Mouse (Mus musculus) CD4-positive, CD25-positive, alpha-beta regulatory T cell, adult 2 months (primary cell): ENCODE data around the gene Ahcyl2.
A peak's percentile ranks its signal among the peaks of the same experiment; 100 is the strongest.
"Not testable (repeated sequence)": the region's sequence is repeated elsewhere in the genome, so short reads cannot be mapped to it uniquely, and the experiment has no call there.

Experiments
- DNase-seq: peaks from one replicate; pipeline ENCODE4 v3.0.0-alpha.2; 2012; ENCODE audit warnings: low read depth, low spot score

The Ahcyl2 gene

GRCm38 (mm10) chr6:29767813-29768660, at the start of gene Ahcyl2:
Ahcyl2 (plus strand) TSS chr6:29768011.
- peak; percentile 99 for DNase-seq

- peak; percentile 14 for DNase-seq
These were observed 48.9 kb upstream of the Ahcyl2 start for GRCm38 (mm10) chr6:29718894-29719329.

- DNase-seq, result no peak
These were observed 45.9 kb upstream of the Ahcyl2 start for GRCm38 (mm10) chr6:29721890-29722289.

- no peak for DNase-seq
These were observed 41.1 kb upstream of the Ahcyl2 start for GRCm38 (mm10) chr6:29726576-29727200.

- no peak for DNase-seq
These were observed 39.8 kb upstream of the Ahcyl2 start for GRCm38 (mm10) chr6:29728035-29728434.

- DNase-seq, result no peak
These were observed 38.3 kb upstream of the Ahcyl2 start for GRCm38 (mm10) chr6:29729491-29729890.

- peak; percentile 54 for DNase-seq
These were observed 32.5 kb upstream of the Ahcyl2 start, which contains the start of gene Smo for GRCm38 (mm10) chr6:29735336-29735688. Smo (plus strand) TSS chr6:29735503.

GRCm38 (mm10) chr6:29735689-29736451, 31.9 kb upstream of the Ahcyl2 start:
- peak; percentile 50 for DNase-seq

- peak; percentile 15 for DNase-seq
These were observed 31.0 kb upstream of the Ahcyl2 start for GRCm38 (mm10) chr6:29736610-29737458.

GRCm38 (mm10) chr6:29751466-29752152, 16.2 kb upstream of the Ahcyl2 start:
- DNase-seq, result no peak

GRCm38 (mm10) chr6:29753336-29753735, 14.5 kb upstream of the Ahcyl2 start:
- DNase-seq, result no peak

- no peak for DNase-seq
These were observed 11.8 kb upstream of the Ahcyl2 start for GRCm38 (mm10) chr6:29756001-29756400.

- no peak for DNase-seq
These were observed 11.3 kb upstream of the Ahcyl2 start for GRCm38 (mm10) chr6:29756476-29756875.

GRCm38 (mm10) chr6:29758417-29758816, 9.4 kb upstream of the Ahcyl2 start:
- peak; percentile 88 for DNase-seq

- no peak for DNase-seq
These were observed 8.7 kb upstream of the Ahcyl2 start for GRCm38 (mm10) chr6:29759012-29759679.

- not testable (repeated sequence) for DNase-seq
These were observed 7.4 kb upstream of the Ahcyl2 start for GRCm38 (mm10) chr6:29760397-29760796.

- DNase-seq, result no peak
These were observed 6.5 kb upstream of the Ahcyl2 start for GRCm38 (mm10) chr6:29761282-29761681.

- peak; percentile 56 for DNase-seq
These were observed 5.3 kb upstream of the Ahcyl2 start for GRCm38 (mm10) chr6:29762524-29762923.

GRCm38 (mm10) chr6:29766874-29767273, 937 bp upstream of the Ahcyl2 start:
- peak; percentile 29 for DNase-seq
